9 mouse cellular contexts compared by ENCODE assay signal in the genomic region with DNA sequence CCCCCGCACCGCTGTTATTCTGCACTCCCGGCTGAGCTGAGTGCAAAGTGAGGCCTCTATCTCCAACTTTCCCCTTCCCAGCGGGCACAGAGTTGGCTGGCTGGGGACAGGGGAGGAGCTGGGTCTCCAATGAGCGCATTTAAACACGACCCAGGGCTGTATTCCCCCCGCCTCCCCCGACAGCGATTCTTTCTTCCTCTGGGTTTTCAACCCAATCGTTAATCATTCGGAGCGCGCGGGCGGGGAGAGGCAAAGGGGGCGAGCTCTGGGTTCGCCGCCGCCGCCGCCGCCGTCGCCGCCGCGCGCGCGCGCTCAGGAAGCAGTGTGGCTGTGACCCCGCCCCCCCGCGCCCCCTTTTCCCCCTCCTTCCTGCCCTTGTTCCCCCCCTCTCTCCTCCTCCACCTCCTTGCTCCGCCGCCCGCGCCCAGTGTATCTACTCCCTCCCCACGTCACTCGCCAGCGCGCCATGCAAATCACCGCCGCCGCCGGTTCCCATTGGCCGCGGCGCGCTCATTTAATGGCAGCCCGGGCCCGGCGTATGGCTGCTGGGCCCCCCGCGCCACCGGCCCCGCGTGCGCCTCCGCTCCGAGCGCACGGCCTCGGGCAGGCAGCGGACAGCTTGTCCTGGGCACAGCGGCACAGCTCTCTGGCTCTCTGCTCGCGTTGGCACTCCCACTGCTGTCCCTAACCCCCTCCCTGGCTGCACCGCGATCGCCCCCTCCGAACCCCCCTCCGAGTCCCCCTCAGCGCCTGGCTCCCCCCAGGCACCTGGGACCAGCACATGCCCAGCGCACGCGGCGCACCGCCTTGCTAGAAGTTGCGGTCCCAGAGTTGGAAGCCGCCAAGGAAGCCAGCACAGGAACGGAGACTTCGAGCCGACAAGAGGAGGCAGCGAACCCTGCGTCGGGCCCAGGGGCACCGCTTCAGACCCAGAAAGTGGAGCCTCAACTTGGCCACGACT. TPM values are rescaled to one million over a fixed set of nuclear protein-coding genes. Genes with fewer than 3 reads are reported as not detected.
DNase-seq lines count a peak whose midpoint lies in the region; ATAC-seq lines count a peak whose summit lies in the region.
"Had no signal": no experiment of that assay in that cellular context is flagged by ENCODE, and none has a peak within 500 bp of the region (broad histone marks: within the 10 kb centered on the region; RNA-seq: fewer than 3 reads in every experiment).

Gene Sox1 (plus strand): TSS at position 225 of the 961 bp plus-strand sequence.

- peak within 1 kb of the TSS; percentile 57 for H3K4me3 ChIP-seq in neural tube, embryonic 12.5 days

- peak within 1 kb of the TSS; percentile 65 for H3K4me2 ChIP-seq in neural tube, embryonic 12.5 days (replicated peaks)

- no peaks in the 10 kb centered on the region for H3K36me3 ChIP-seq in neural tube, embryonic 12.5 days

- H3K27me3 ChIP-seq in neural tube, embryonic 12.5 days (replicated peaks): peaks cover 68% of the 10 kb centered on the region

- intact Hi-C loops in gastrocnemius, postnatal 14 days (cut with DNase I; ENCODE audit: low total_unique reads): no loop called here

- ATAC-seq in granulocyte monocyte progenitor cell, adult 5-6 weeks (replicated peaks; ENCODE audit: poor library complexity, severe bottlenecking): peak; percentile 57
- ATAC-seq in neural tube, embryonic 12.5 days (ENCODE audit: low FRiP score, low read depth): peak; percentile 91

- peaks cover 27% of the 10 kb centered on the region for H3K4me1 ChIP-seq in neural tube, embryonic 12.5 days

- peak; percentile 60 for DNase-seq in layer of hippocampus, adult 11-12 months (ENCODE audit: low spot score)
- DNase-seq in layer of hippocampus, adult 9-10 months (ENCODE audit: low spot score): no peak
- peak; percentile 16 to 54 for DNase-seq in cerebellum, postnatal 25 days
- peak; percentile 66 to 75 for DNase-seq in left cerebral cortex, adult 9 months (ENCODE audit: low spot score in 2 of 2)
- no peak for DNase-seq in gastrocnemius, postnatal 14 days
- DNase-seq in adrenal gland, adult 8-10 months: no peak

- under 1% methylated on average over 78 of the region's 89 CpGs for WGBS in neural tube, embryonic 12.5 days

- H3K9ac ChIP-seq in neural tube, embryonic 12.5 days: peak within 1 kb of the TSS; percentile 81

- H3K9me3 ChIP-seq in neural tube, embryonic 12.5 days: no peaks in the 10 kb centered on the region

- H3K27ac ChIP-seq in neural tube, embryonic 12.5 days: peak within 1 kb of the TSS; percentile 64

RNA-seq across cellular contexts. Expression of gene Sox1, which starts in this region (rescaled TPM):
- total RNA-seq in granulocyte monocyte progenitor cell, adult 5-6 weeks (2014; fragmentation: Nextera tagmentation): not detected in 2 replicates
- not detected in 2 replicates for total RNA-seq in granulocyte monocyte progenitor cell, adult 5-6 weeks (2017)
- 1.9 and 2.0 TPM in 2 replicates for polyA plus RNA-seq in neural tube, embryonic 12.5 days (2016; fragmentation: Nextera tagmentation; extraction: Ambion mirVana)
- not detected for total RNA-seq in gastrocnemius, postnatal 14 days (2021)
- not detected for total RNA-seq in adrenal gland, adult 8-10 months (2022)
- total RNA-seq: liver, adult 2 months had no signal
- polyA plus RNA-seq: liver, adult 2 months had no signal

Comparison
In these comparisons a context has a peak if more than half of its experiments do, and no peak if none do; other contexts are left out.
1. DNase-seq: peak in layer of hippocampus, adult 11-12 months (single experiment), cerebellum, postnatal 25 days (2 of 2) and left cerebral cortex, adult 9 months (2 of 2); none in layer of hippocampus, adult 9-10 months (single experiment), gastrocnemius, postnatal 14 days (single experiment) and adrenal gland, adult 8-10 months (single experiment).
2. Peak in ATAC-seq in granulocyte monocyte progenitor cell, adult 5-6 weeks; RNA of the gene not detected or under 1 TPM.